Mouse (Mus musculus) lung, postnatal 0 days (tissue): ENCODE data around the gene Acap1. TPM values are rescaled to one million over a fixed set of nuclear protein-coding genes. Genes with fewer than 3 reads are reported as not detected.

ENCODE experiments used
- ATAC-seq: fragments of 200-750 bp; cut with Nextera tagmentation; 2 replicates; pipeline ENCODE4 v1.8.0; 2017; ENCODE audit warnings: moderate library complexity
- DNase-seq: peaks from one replicate; pipeline ENCODE4 v3.0.0-alpha.2; 2016; ENCODE audit warnings: low spot score
- H3K27ac ChIP-seq: fragments of 300-500 bp; sonication (generic); 2 replicates; pipeline ENCODE4 v1.5.1; 2014; ENCODE audit warnings: antibody characterized with exemption, mild to moderate bottlenecking, low read length, mixed read lengths
- H3K27me3 ChIP-seq: fragments of 300-500 bp; sonication (generic); replicated peaks from 2 replicates; pipeline ENCODE4 v1.6.1; 2014; ENCODE audit warnings: low read length, mixed read lengths; ENCODE audit not compliant: insufficient read depth
- H3K36me3 ChIP-seq: fragments of 300-500 bp; sonication (generic); 2 replicates; pipeline ENCODE4 v1.6.1; 2014; ENCODE audit warnings: low read length, mixed read lengths; ENCODE audit not compliant: insufficient read depth
- H3K4me1 ChIP-seq: fragments of 300-500 bp; sonication (generic); 2 replicates; pipeline ENCODE4 v1.6.1; 2014; ENCODE audit warnings: antibody characterized with exemption, low read depth, low read length, mixed read lengths; ENCODE audit not compliant: insufficient read depth
- H3K4me2 ChIP-seq: fragments of 300-500 bp; sonication (generic); replicated peaks from 2 replicates; pipeline ENCODE4 v1.6.1; 2014; ENCODE audit warnings: low read depth, mild to moderate bottlenecking, low read length, moderate library complexity, mixed read lengths
- H3K4me3 ChIP-seq: fragments of 300-500 bp; sonication (generic); 2 replicates; pipeline ENCODE4 v1.5.1; 2014; ENCODE audit warnings: low read depth, low read length
- H3K9ac ChIP-seq: fragments of 300-500 bp; sonication (generic); replicated peaks from 2 replicates; pipeline ENCODE4 v1.6.1; 2014; ENCODE audit warnings: low read depth, mild to moderate bottlenecking
- H3K9me3 ChIP-seq: fragments of 300-500 bp; sonication (generic); 2 replicates; pipeline ENCODE4 v1.6.1; 2016; ENCODE audit warnings: low read length, mixed read lengths
- CTCF ChIP-seq: IDR thresholded peaks from 2 replicates; pipeline ENCODE4 v1.5.1; 2016; ENCODE audit warnings: antibody characterized with exemption, mild to moderate bottlenecking
- EP300 ChIP-seq: IDR thresholded peaks from 2 replicates; pipeline ENCODE4 v1.6.1; 2016; ENCODE audit warnings: antibody characterized with exemption, mild to moderate bottlenecking, control low read depth
- WGBS: fragments of 180-500 bp; shearing (Covaris S2); extraction: QIAGEN DNeasy Blood & Tissue Kit; methylation state at CpG from one replicate; pipeline ENCODE4 v1.1.7; 2014; 5-methylcytosine and 5-hydroxymethylcytosine counted together
- polyA plus RNA-seq: library from polyadenylated mRNA; unstranded; fragments of >200 nt; fragmentation: Nextera tagmentation; extraction: Ambion mirVana; gene quantifications from 2 replicates; pipeline ENCODE4 v1.2.1, GENCODE M21; 2015

Acap1 gene
- polyA plus RNA-seq, 1 experiment from 2014 or later = 1.7 TPM

GRCm38 (mm10) chr11:69914372-69914764, 19.0 kb upstream of the Acap1 start:
- peak; percentile 41 for DNase-seq
- Histone ChIP-seq H3K4me3 (peak overlapping the region; percentile 70), H3K36me3 (peaks cover 52% of the 10 kb centered on the region), H3K4me1 (peaks cover 15% of the 10 kb centered on the region; the same call in 1 of the 2 replicates), H3K9me3 (no peaks in the 10 kb centered on the region), H3K27ac (peak overlapping the region; percentile 86), H3K9ac (peak overlapping the region; percentile 90), H3K4me2 (peak overlapping the region; percentile 98), H3K27me3 (no peaks in the 10 kb centered on the region)
- TF ChIP-seq CTCF = no peak
- no peak for TF ChIP-seq EP300
- 5% methylated on average over 17 of the region's 17 CpGs for WGBS
- ATAC-seq = no peak

- Histone ChIP-seq H3K4me1 (peaks cover 10% of the 10 kb centered on the region; the same call in 1 of the 2 replicates), H3K27ac (peak within 1 kb of the TSS; percentile 86), H3K36me3 (peaks cover 55% of the 10 kb centered on the region), H3K27me3 (no peaks in the 10 kb centered on the region), H3K9ac (peak within 1 kb of the TSS; percentile 90), H3K9me3 (no peaks in the 10 kb centered on the region), H3K4me3 (peak within 1 kb of the TSS; percentile 70), H3K4me2 (peak within 1 kb of the TSS; percentile 98)
- TF ChIP-seq EP300 (peak; percentile 78), CTCF (no peak)
- ATAC-seq = peak; percentile 87
- peak; percentile 98 for DNase-seq
- 1% methylated on average over 60 of the region's 61 CpGs for WGBS
Measured at GRCm38 (mm10) chr11:69913554-69914371, 18.4 kb upstream of the Acap1 start, which contains the start of gene Gps2. Gene Gps2, plus strand, starts transcription at chr11:69913888.

GRCm38 (mm10) chr11:69912716-69913530, 17.6 kb upstream of the Acap1 start:
- DNase-seq (peak; percentile 87), ATAC-seq (peak; percentile 83)
- H3K4me2 ChIP-seq = peak overlapping the region; percentile 98
- H3K9ac ChIP-seq = no peak overlapping the region
- H3K27me3 ChIP-seq = no peaks in the 10 kb centered on the region
- H3K27ac ChIP-seq = peak overlapping the region; percentile 86
- 52% methylated on average over 15 of the region's 15 CpGs for WGBS
- peaks cover 9% of the 10 kb centered on the region; the same call in 1 of the 2 replicates for H3K4me1 ChIP-seq
- no peak overlapping the region; the same call in 1 of the 2 replicates for H3K4me3 ChIP-seq
- TF ChIP-seq EP300 = 0 out of 2 replicates have a peak, but pooled peaks have one; percentile 62
- no peak for TF ChIP-seq CTCF
- H3K36me3 ChIP-seq = peaks cover 55% of the 10 kb centered on the region
- no peaks in the 10 kb centered on the region for H3K9me3 ChIP-seq

GRCm38 (mm10) chr11:69911701-69912100, 16.4 kb upstream of the Acap1 start:
- Histone ChIP-seq H3K4me2 (no peak overlapping the region), H3K27ac (no peak overlapping the region), H3K9ac (no peak overlapping the region), H3K4me3 (no peak overlapping the region), H3K9me3 (no peaks in the 10 kb centered on the region), H3K4me1 (peaks cover 9% of the 10 kb centered on the region; the same call in 1 of the 2 replicates), H3K27me3 (no peaks in the 10 kb centered on the region), H3K36me3 (peaks cover 55% of the 10 kb centered on the region)
- no peak for TF ChIP-seq CTCF
- no peak for TF ChIP-seq EP300
- DNase-seq (no peak), ATAC-seq (no peak)
- 85% methylated on average over 5 of the region's 6 CpGs for WGBS

- Histone ChIP-seq H3K4me3 (no peak overlapping the region), H3K9ac (no peak overlapping the region), H3K4me1 (peaks cover 9% of the 10 kb centered on the region; the same call in 1 of the 2 replicates), H3K27ac (no peak overlapping the region), H3K9me3 (no peaks in the 10 kb centered on the region), H3K27me3 (no peaks in the 10 kb centered on the region), H3K4me2 (no peak overlapping the region), H3K36me3 (peaks cover 56% of the 10 kb centered on the region)
- WGBS = 87% methylated on average over 17 of the region's 17 CpGs
- no peak for TF ChIP-seq EP300
- no peak for TF ChIP-seq CTCF
- ATAC-seq = no peak
- no peak for DNase-seq
Measured at GRCm38 (mm10) chr11:69910781-69911560, 15.6 kb upstream of the Acap1 start.
